Mouse (Mus musculus) thymus, postnatal 4 days (tissue): ENCODE measurements around the gene Trim25.

ENCODE experiments used
- DNase-seq: peaks from one replicate; pipeline ENCODE4 v3.0.0; 2021

Gene Trim25

DNA sequence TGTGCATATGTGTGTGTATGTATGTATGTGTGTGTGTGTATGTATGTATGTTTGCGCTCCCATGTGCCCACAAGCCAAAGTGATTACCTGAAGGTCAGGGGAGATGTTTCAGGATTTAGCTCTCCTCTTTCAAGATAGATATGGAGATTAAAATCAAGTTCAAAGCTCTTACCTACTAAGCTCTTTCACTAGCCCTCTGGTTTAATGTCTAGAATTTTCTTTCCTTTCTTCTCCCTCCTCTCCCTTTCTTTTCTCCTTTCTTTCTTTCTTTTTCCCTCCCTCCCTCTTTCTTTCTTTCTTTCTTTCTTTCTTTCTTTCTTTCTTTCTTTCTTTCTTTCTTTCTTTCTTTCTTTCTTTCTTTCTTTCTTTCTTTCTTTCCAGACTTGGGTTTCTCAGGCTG is 67.6 kb downstream of the Trim25 start, which contains the start of gene Dgke:
Gene Dgke (minus strand): TSS at position 101 of the 400 bp plus-strand sequence.
- DNase-seq, result no peak

DNA sequence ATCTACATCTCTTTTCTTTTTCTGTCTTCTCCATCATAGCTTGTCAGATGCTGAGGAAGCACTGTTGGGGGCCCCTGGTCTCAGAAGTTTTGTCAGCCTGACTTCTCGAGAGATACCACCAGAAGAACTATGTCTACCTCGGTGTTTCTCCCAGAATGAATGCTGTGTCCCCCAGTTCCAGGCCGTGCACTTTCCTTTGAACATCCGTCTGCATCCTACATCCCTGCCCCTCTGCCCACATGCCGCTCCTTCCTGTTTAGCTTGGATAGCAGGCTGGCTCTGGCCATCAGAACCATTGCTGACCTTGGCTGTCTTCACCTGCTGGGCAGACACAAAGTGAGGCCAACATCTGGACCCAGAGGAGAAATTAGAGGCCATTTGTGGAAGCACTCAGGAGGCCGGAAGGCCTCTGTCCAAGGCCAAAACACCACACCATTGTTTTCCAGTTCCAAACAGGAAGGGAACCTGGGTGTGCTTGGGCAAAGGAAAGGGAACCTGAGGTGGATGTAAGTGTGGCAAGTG is 68.2 kb downstream of the Trim25 start:
- DNase-seq, result peak; percentile 60

DNA sequence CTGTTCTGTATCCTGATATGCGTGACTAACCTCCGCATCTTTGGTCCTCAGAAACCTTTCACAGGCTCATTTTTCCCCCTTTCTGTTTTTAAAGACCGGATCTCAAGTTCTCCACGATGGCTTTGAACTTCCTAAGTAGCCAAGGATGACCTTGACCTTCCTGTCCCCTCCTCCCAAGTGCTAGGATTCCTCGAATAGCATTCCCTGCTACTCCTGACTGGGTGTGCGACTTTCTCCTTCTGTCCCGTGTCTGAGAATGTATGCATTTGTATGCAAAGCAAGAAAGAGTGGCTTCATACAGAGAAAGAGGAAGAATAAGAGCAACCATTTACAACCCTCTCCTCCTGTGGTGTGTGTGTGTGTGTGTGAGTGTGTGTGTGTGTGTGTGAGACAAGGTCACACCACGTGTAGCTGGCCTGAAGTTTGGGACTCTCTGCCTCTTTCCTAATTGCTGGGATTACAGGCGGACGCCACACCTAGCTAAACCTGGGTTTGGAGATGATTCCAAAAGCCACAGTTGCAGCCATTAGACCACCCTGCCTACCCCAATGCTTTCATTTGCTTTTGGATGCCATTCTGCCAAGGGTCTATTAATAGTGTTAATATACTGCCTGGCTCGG is 68.8 kb downstream of the Trim25 start:
- DNase-seq, result peak; percentile 41

DNA sequence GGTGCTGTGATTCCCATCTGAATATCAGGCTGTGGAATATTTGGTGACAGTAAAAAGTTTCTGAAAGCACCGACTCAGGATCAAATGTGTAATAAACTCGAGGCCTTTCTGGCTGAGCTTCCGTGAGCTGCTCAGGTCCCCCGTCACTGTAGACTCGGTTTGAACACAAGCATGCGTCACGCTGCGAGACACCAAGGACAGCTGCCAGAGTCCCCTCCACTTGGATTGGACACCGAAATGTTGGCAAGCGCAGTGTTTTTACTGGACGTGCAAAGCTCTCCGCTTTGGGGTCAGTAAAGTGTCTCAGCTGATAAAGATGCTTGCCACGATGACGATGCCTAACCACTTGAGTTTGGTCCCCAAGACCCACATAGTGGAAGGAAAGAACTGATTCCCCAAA is 69.5 kb downstream of the Trim25 start:
- DNase-seq, result peak; percentile 43

DNA sequence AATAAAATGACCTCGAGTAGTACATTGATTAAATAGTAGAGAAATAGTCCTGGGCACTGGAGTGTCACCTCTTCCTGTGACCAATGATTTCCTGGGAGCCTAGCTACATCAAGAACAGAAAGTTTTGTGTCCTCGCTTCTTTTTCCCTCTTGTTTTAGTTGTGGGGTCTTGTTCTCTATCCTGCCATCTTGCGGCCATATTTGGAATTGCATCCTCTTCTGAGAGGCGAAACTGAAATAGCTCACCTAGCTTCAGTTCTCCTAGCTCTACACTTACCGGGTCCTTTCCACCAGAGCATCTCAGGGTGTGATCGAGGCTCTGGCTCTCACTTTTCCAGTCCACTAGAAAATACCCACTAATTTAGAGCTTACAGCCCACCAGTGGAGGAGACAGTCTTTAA is 70.1 kb downstream of the Trim25 start:
- DNase-seq, result peak; percentile 89
